Mouse (Mus musculus) 3T3-L1 (cell line): ENCODE data around the gene Gfm1.

Experiments
- DNase-seq: peaks from one replicate; pipeline ENCODE4 v3.0.0-alpha.2; 2015; ENCODE audit warnings: low read depth, low spot score

The Gfm1 gene

GRCm38 (mm10) chr3:67429999-67430380, at the start of gene Gfm1:
Gene Gfm1, plus strand, starts transcription at chr3:67430096.
- DNase-seq: peak; percentile 93

- DNase-seq: peak; percentile 21
These were observed 428 bp upstream of the Gfm1 start for GRCm38 (mm10) chr3:67429338-67429998.

GRCm38 (mm10) chr3:67434011-67434410, 4.1 kb downstream of the Gfm1 start:
- no peak for DNase-seq

GRCm38 (mm10) chr3:67447143-67447542, 17.2 kb downstream of the Gfm1 start:
- DNase-seq: peak; percentile 24

- no peak for DNase-seq
These were observed 19.8 kb downstream of the Gfm1 start for GRCm38 (mm10) chr3:67449660-67450059.

- DNase-seq: peak; percentile 21
These were observed 20.8 kb downstream of the Gfm1 start for GRCm38 (mm10) chr3:67450601-67451210.

GRCm38 (mm10) chr3:67459881-67460280, 30.0 kb downstream of the Gfm1 start:
- no peak for DNase-seq

GRCm38 (mm10) chr3:67462015-67462414, 32.1 kb downstream of the Gfm1 start:
- no peak for DNase-seq

- DNase-seq: peak; percentile 40
These were observed 32.7 kb downstream of the Gfm1 start for GRCm38 (mm10) chr3:67462578-67462977.

- DNase-seq: peak; percentile 52
These were observed 33.1 kb downstream of the Gfm1 start for GRCm38 (mm10) chr3:67463001-67463400.

GRCm38 (mm10) chr3:67463450-67464372, 33.8 kb downstream of the Gfm1 start, which contains the start of gene Lxn:
Gene Lxn, minus strand, starts transcription at chr3:67463926.
- DNase-seq: peak; percentile 79

GRCm38 (mm10) chr3:67466576-67466975, 36.7 kb downstream of the Gfm1 start:
- DNase-seq: no peak

GRCm38 (mm10) chr3:67467281-67467680, 37.4 kb downstream of the Gfm1 start:
- DNase-seq: no peak

GRCm38 (mm10) chr3:67471408-67472127, 41.7 kb downstream of the Gfm1 start:
- no peak for DNase-seq

GRCm38 (mm10) chr3:67473438-67473837, 43.5 kb downstream of the Gfm1 start:
- DNase-seq: no peak

GRCm38 (mm10) chr3:67479806-67480205, 49.9 kb downstream of the Gfm1 start:
- DNase-seq: no peak

GRCm38 (mm10) chr3:67482400-67482799, 52.5 kb downstream of the Gfm1 start:
- DNase-seq: no peak

- no peak for DNase-seq
These were observed 55.3 kb downstream of the Gfm1 start for GRCm38 (mm10) chr3:67485233-67485632.

- peak; percentile 90 for DNase-seq
These were observed 60.3 kb downstream of the Gfm1 start for GRCm38 (mm10) chr3:67490156-67490555.

GRCm38 (mm10) chr3:67492086-67492869, 62.4 kb downstream of the Gfm1 start:
- no peak for DNase-seq

- DNase-seq: no peak
These were observed 63.2 kb downstream of the Gfm1 start for GRCm38 (mm10) chr3:67493132-67493531.
